Mouse (Mus musculus): ENCODE data around the gene Ppp1r3a.

DNA sequence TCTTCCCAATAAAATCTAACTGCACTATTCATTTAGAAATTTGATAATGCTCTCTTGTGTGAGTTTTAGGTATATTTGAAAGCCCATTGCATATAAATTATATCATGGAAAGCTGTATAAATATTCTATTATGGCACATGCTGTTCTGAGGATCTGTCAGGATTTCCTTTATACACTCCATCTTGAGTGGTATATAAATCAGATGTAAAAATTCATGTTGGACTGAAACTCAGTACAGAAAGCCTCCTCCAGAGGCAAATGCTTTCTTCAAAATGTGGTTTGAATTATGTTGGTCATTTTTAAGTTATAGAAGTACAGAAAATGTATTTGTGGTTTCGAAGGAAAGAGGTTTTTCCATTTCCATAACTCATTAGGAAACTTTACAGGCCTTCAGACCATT is 2.9 kb downstream of the Ppp1r3a start:
- TF ChIP-seq CTCF (IDR thresholded peaks at IDR 0.05; ENCODE audit: extremely low read depth, insufficient read length, insufficient replicate concordance, low read depth, low read length) (no peak), POLR2A (IDR thresholded peaks at IDR 0.05; ENCODE audit: low read depth, low read length) (no peak)

Measured in small intestine, adult 2 months (tissue).